Mouse (Mus musculus): ENCODE data around the gene Sdk2. TPM values are rescaled to one million over a fixed set of nuclear protein-coding genes. Genes with fewer than 3 reads are reported as not detected.

Gene Sdk2
- polyA plus RNA-seq, 1 experiment from 2014 or later: 1.9 TPM

DNA sequence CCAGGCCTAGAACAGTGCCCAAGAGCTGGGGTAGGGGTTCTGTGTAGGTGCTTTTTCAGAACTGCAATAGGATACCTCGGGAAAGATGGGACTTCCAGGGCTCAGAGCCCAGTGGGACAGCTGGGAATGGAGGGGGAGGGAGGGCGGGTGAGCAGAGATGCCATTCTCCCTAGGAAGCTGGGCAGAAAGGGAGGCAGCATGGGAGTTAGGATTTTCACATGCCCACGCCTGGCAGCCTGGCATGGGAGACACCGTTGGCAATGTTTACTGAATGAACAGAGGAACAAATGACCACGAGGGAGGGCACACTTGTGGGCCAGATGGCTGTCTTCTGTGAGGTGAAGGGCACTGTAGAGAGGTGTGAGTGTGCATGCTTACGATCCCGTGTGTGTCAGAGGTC is 23.3 kb downstream of the Sdk2 start:
- Histone ChIP-seq H3K27me3 (replicated peaks; ENCODE audit: low read depth, poor library complexity, severe bottlenecking) (no peaks in the 10 kb centered on the region), H3K36me3 (replicated peaks) (peaks cover 4% of the 10 kb centered on the region; the same call in 1 of the 2 replicates), H3K4me3 (no peak overlapping the region), H3K27ac (replicated peaks) (no peak overlapping the region; the same call in 1 of the 2 replicates), H3K9me3 (peaks cover 6% of the 10 kb centered on the region; the same call in 1 of the 2 replicates), H3K4me1 (peaks cover 70% of the 10 kb centered on the region)
- no peak for DNase-seq (ENCODE audit: low spot score)
- WGBS: 73% methylated on average over 7 of the region's 7 CpGs

DNA sequence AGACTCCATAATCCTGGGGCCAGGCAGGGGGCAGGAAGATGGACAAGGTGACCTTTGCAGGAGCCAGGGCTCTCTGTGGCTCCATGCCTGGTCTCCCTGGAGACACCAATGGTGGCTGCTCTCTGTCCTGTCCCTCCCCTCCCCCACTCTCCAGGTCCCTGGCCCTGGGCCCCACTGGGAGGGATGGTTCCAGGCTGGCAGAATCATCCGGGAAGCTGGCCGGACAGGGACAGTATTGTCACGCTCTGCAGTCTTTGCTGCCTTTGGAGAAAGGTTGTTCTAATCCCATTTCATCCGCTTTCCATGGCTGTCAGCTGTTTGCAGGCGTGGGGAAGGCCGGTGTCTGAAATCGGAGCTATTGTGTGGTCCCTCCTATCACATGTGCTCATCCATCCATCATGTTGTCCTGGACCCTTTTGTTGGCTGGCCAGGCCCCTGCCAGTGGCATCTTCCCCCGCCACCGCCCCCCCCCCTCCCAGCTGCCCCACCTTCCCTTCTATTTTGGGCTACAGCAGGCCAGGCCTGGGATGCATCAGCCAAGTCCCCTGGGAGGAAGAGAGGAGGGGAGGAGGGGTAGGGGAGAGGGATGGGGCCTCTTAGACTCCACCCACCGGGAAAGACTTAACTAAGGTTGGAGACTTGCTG is 26.3 kb downstream of the Sdk2 start:
- 10% methylated on average over 10 of the region's 10 CpGs for WGBS
- peak overlapping the region; percentile 80 for H3K27ac ChIP-seq (replicated peaks)
- 0 out of 2 replicates have a peak, but pooled peaks cover 6% of the 10 kb centered on the region for H3K27me3 ChIP-seq (replicated peaks; ENCODE audit: low read depth, poor library complexity, severe bottlenecking)
- H3K36me3 ChIP-seq (replicated peaks): no peaks in the 10 kb centered on the region
- H3K4me3 ChIP-seq: peak overlapping the region; percentile 21; the same call in 1 of the 2 replicates
- peaks cover 65% of the 10 kb centered on the region for H3K4me1 ChIP-seq
- DNase-seq (ENCODE audit: low spot score): peak; percentile 70
- H3K9me3 ChIP-seq: no peaks in the 10 kb centered on the region

DNA sequence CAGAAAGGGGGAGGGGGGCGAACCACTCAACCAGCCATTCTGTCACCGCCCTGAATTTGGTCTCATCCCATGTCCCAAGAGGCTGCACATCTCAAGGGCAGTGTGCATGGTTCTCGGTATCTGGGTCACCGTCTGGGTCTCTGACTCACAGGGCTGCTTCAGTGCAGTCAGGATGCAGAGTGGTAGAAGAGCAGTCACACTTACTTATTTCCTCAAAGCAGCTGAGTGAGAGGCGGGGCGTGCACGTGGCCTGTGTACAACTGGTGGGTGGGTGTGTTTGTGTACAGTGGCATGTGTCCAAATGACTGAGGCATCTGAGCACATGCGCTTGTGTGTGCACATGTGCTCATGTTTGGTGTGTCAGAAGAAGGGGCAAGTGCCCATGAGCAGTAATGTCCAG is 28.8 kb downstream of the Sdk2 start:
- H3K27ac ChIP-seq (replicated peaks): no peak overlapping the region
- peaks cover 46% of the 10 kb centered on the region for H3K4me1 ChIP-seq
- 84% methylated on average over 8 of the region's 8 CpGs for WGBS
- no peak overlapping the region for H3K4me3 ChIP-seq
- no peak for DNase-seq (ENCODE audit: low spot score)
- no peaks in the 10 kb centered on the region for H3K9me3 ChIP-seq
- no peaks in the 10 kb centered on the region for H3K36me3 ChIP-seq (replicated peaks)
- H3K27me3 ChIP-seq (replicated peaks; ENCODE audit: low read depth, poor library complexity, severe bottlenecking): 0 out of 2 replicates have a peak, but pooled peaks cover 6% of the 10 kb centered on the region

DNA sequence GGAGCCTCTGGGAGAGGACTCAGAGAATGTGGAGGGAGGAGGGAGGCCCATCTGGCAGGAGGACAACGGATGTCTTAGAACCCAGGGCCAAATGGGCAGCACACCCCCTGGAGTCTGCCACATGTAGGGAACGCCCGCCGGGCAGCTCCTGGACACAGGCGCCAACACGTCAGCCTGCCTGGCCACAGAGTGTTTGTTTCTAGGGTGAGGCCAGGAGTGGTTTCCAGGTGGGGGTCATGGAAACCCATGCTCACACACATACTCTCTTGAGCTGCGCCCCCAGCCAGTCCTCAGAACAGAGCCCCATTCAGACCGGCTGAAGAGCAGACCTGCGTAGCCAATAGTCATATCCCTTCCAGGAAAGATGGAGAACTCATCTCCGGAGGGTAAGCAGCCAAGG is 35.4 kb downstream of the Sdk2 start:
- Histone ChIP-seq H3K4me3 (no peak overlapping the region), H3K9me3 (no peaks in the 10 kb centered on the region), H3K27me3 (replicated peaks; ENCODE audit: low read depth, poor library complexity, severe bottlenecking) (no peaks in the 10 kb centered on the region), H3K36me3 (replicated peaks) (no peaks in the 10 kb centered on the region), H3K4me1 (peaks cover 43% of the 10 kb centered on the region), H3K27ac (replicated peaks) (no peak overlapping the region)
- no peak for DNase-seq (ENCODE audit: low spot score)
- WGBS: 90% methylated on average over 10 of the region's 10 CpGs

DNA sequence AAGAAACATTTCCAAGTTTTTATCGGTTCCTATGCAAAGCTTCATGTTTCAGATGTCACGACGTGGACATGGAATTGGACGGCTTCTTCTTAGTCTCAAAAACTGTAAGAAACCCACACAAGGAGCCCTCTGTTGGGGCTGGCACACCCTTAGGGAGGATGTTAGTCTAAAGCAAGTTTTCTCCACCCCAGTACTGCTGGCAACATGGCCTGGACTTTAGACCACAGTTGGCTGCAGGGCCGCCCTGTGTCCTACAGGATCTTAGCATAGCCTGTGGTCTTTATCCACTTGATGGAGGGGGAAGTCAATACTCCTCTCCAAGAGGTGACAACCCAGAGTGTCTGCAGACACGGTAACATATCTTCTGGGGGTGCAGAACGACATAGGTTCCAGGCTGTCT is 36.6 kb downstream of the Sdk2 start:
- Histone ChIP-seq H3K27me3 (replicated peaks; ENCODE audit: low read depth, poor library complexity, severe bottlenecking) (no peaks in the 10 kb centered on the region), H3K4me1 (peaks cover 56% of the 10 kb centered on the region)
- 87% methylated on average over 7 of the region's 7 CpGs for WGBS

DNA sequence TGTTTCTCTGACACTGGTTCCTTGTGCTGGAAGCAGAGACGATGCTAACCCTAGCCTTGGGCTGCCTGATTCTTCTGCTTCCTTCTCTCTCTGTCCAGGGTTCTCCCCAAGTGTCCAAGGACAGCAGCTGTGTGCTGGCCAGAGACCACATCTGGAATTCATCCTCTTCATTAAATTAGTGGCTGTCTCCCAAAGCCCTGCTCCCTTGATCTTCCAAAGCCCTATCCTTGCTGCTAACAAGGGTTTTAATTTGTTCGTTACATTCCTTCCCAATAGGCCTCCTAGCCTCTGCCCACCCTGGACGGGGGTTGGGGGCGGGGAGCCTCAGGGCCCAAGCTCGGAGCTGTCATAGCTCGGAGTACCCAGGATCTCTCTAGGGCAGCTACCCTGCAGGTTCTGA is 38.3 kb downstream of the Sdk2 start:
- Histone ChIP-seq H3K4me1 (peaks cover 69% of the 10 kb centered on the region), H3K27me3 (replicated peaks; ENCODE audit: low read depth, poor library complexity, severe bottlenecking) (no peaks in the 10 kb centered on the region), H3K27ac (replicated peaks) (peak overlapping the region; percentile 52), H3K9me3 (no peaks in the 10 kb centered on the region), H3K4me3 (0 out of 2 replicates have a peak overlapping the region, but pooled peaks have one; percentile 23), H3K36me3 (replicated peaks) (no peaks in the 10 kb centered on the region)
- WGBS: 21% methylated on average over 6 of the region's 6 CpGs
- peak; percentile 43 for DNase-seq (ENCODE audit: low spot score)

More for the DNA sequence above, 36.6 kb downstream of the Sdk2 start:
- no peak for DNase-seq (ENCODE audit: low spot score)
- H3K9me3 ChIP-seq: no peaks in the 10 kb centered on the region
- no peak overlapping the region for H3K27ac ChIP-seq (replicated peaks)
- no peaks in the 10 kb centered on the region for H3K36me3 ChIP-seq (replicated peaks)
- H3K4me3 ChIP-seq: no peak overlapping the region

DNA sequence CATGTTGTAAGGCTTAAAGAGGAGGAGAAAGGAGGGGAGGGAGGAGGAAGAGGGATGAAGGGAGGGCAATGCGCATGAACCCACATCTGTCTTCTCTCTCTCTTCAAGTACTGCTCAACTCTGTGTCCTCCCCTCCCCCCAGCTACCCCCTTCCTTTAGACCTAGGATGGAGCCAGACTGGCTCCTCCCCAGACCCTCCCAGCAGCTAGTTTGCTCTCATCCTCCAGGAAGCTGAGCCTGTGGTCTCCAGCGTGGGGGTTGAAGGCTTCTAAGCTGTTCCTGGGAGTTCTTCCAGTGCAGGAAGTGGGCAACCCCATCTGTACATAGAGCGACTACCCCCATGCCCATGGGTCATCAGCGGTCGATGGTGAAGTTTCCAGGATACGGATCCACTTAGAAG is 38.8 kb downstream of the Sdk2 start:
- Histone ChIP-seq H3K27ac (replicated peaks) (peak overlapping the region; percentile 52), H3K27me3 (replicated peaks; ENCODE audit: low read depth, poor library complexity, severe bottlenecking) (no peaks in the 10 kb centered on the region), H3K4me1 (peaks cover 69% of the 10 kb centered on the region), H3K4me3 (0 out of 2 replicates have a peak overlapping the region, but pooled peaks have one; percentile 23), H3K36me3 (replicated peaks) (no peaks in the 10 kb centered on the region), H3K9me3 (no peaks in the 10 kb centered on the region)
- WGBS: 46% methylated on average over 6 of the region's 6 CpGs
- peak; percentile 59 for DNase-seq (ENCODE audit: low spot score)

DNA sequence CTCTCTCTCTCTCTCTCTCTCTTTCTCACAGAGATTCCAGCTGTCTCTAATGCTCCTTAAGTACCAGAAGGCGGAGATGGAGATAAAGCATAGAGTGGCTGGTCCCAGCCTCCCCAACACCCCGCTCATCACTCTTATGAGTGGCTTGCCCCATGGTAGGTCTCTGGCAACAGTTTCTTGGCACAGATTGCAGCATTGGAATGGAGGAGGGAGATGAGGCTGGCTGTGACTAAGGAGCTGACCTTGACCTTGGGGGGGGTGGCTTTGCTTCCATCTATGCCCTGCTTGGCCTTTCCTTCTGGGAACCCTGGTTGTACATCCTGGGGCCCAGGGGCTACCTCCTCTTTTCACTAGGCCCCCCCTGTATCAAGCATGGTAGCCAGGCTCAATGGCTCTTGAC is 41.8 kb downstream of the Sdk2 start:
- peaks cover 62% of the 10 kb centered on the region for H3K4me1 ChIP-seq
- H3K9me3 ChIP-seq: no peaks in the 10 kb centered on the region
- no peak overlapping the region for H3K4me3 ChIP-seq
- H3K27ac ChIP-seq (replicated peaks): no peak overlapping the region
- no peak for DNase-seq (ENCODE audit: low spot score)
- H3K36me3 ChIP-seq (replicated peaks): no peaks in the 10 kb centered on the region
- H3K27me3 ChIP-seq (replicated peaks; ENCODE audit: low read depth, poor library complexity, severe bottlenecking): peaks cover 14% of the 10 kb centered on the region
- WGBS: 96% methylated on average over 2 of the region's 2 CpGs

DNA sequence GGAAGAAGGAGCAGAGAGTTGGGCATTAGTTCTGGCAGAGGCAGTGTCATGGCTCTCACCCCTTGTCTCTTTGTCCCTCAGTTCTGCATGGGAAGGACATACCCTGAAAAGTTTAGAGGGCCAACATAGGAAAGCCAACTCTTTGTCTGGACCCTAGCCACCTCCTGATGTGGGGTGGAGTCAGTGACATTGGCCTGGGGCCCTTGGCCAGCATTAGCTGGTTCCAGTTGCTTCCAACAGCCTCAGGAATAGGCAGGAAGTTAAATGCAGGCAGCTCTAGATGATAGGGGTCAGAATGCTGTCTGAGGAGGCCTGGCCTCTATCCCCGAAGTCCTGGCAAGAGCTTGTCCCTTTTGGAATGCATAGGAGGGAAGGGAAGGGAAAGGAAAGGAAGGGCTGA is 42.9 kb downstream of the Sdk2 start:
- H3K36me3 ChIP-seq (replicated peaks): no peaks in the 10 kb centered on the region
- peaks cover 25% of the 10 kb centered on the region for H3K27me3 ChIP-seq (replicated peaks; ENCODE audit: low read depth, poor library complexity, severe bottlenecking)
- H3K4me1 ChIP-seq: peaks cover 63% of the 10 kb centered on the region
- no peak overlapping the region for H3K4me3 ChIP-seq
- H3K27ac ChIP-seq (replicated peaks): no peak overlapping the region; the same call in 1 of the 2 replicates
- no peak for DNase-seq (ENCODE audit: low spot score)
- H3K9me3 ChIP-seq: no peaks in the 10 kb centered on the region
- WGBS: 50% methylated on average over 1 of the region's 1 CpGs

DNA sequence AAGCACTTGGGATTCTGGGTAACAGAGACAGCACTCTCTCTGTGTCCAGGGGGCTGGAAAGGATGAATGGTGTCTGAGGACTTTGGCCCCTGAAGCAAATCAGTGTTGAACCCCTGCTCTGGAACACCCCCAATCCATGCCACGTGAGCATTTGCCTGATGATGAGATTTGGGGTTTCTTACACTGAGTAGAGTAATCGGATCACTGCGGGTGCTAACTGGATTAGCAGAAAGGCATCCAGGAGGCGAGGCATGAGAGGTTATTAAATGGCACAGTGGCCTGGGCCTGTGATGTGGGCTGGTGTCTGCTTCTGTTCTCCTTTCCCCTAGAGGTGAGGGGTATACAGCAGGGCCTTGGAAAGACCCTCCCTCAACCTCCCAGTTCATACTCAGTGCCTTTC is 44.7 kb downstream of the Sdk2 start:
- Histone ChIP-seq H3K27ac (replicated peaks) (no peak overlapping the region), H3K4me1 (peaks cover 63% of the 10 kb centered on the region), H3K36me3 (replicated peaks) (no peaks in the 10 kb centered on the region), H3K27me3 (replicated peaks; ENCODE audit: low read depth, poor library complexity, severe bottlenecking) (peaks cover 43% of the 10 kb centered on the region), H3K4me3 (no peak overlapping the region), H3K9me3 (no peaks in the 10 kb centered on the region)
- no peak for DNase-seq (ENCODE audit: low spot score)
- WGBS: 66% methylated on average over 4 of the region's 4 CpGs

DNA sequence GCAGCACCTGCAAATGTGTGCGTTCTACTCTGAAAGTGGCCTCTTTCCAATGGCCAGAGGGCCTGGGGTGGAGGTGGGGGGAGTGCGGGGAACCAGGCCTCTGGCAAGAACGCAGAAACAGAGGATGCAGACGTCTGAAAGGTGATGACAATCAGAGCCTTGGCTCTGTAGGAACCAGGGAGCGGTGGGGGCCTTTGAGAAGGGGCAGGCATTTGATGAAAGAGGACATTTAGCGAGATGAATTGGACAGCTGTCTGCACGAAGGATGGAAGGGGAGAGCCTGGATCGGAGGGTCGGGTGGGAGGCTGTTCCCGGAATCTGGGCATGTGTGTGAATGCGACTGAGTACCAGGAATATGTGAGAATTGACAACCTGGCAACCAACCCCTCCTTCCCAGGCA is 47.8 kb downstream of the Sdk2 start:
- no peak for DNase-seq (ENCODE audit: low spot score)
- H3K36me3 ChIP-seq (replicated peaks): no peaks in the 10 kb centered on the region
- H3K27me3 ChIP-seq (replicated peaks; ENCODE audit: low read depth, poor library complexity, severe bottlenecking): peaks cover 58% of the 10 kb centered on the region
- peaks cover 60% of the 10 kb centered on the region for H3K4me1 ChIP-seq
- H3K4me3 ChIP-seq: no peak overlapping the region
- H3K9me3 ChIP-seq: no peaks in the 10 kb centered on the region
- H3K27ac ChIP-seq (replicated peaks): 0 out of 2 replicates have a peak overlapping the region, but pooled peaks have one; percentile 14
- 39% methylated on average over 11 of the region's 11 CpGs for WGBS

DNA sequence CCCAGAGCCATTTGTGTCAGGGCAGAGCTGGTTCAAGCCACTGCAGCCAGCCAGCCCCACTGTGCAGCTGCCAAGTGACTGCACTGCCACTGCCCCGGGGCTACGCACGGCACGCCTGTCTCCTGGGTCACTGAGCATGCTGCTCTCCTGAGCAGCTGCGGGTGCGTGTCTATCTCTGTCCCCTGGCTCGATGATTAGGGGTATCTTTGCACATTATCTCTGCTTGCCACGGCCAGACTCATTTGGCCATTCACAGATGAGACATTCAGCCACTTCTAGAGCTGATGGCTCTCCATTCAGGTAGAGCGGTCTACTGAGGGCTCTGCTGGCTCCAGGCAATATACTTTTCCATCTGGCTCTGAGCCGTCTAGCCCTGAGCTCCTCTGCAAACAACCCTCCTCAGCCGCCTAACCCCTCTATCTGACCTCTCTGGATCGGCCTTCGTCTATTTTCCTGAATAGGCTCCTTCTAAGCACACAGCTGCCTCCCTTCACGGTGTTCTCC is 49.9 kb downstream of the Sdk2 start:
- DNase-seq (ENCODE audit: low spot score): peak; percentile 56
- H3K9me3 ChIP-seq: no peaks in the 10 kb centered on the region
- peak overlapping the region; percentile 26; the same call in 1 of the 2 replicates for H3K27ac ChIP-seq (replicated peaks)
- H3K4me3 ChIP-seq: no peak overlapping the region
- WGBS: 14% methylated on average over 14 of the region's 14 CpGs
- H3K27me3 ChIP-seq (replicated peaks; ENCODE audit: low read depth, poor library complexity, severe bottlenecking): peaks cover 69% of the 10 kb centered on the region
- H3K36me3 ChIP-seq (replicated peaks): no peaks in the 10 kb centered on the region
- H3K4me1 ChIP-seq: peaks cover 58% of the 10 kb centered on the region
